Mouse (Mus musculus) kidney, adult 2 months (tissue): ENCODE results near the gene Sh3rf1.

ENCODE experiments used
- CTCF ChIP-seq: fragments of 200-500 bp; conservative IDR thresholded peaks from 2 replicates; pipeline ENCODE4 v1.5.1; 2011; ENCODE audit warnings: low read depth, mild to moderate bottlenecking, control low read depth, low read length, moderate library complexity, mixed read lengths; ENCODE audit not compliant: insufficient read depth, insufficient read length
- POLR2A ChIP-seq: fragments of 200-500 bp; IDR thresholded peaks from one replicate; pipeline ENCODE4 v1.6.1; 2011; ENCODE audit warnings: low read depth, low read length, control low read depth

GRCm38 (mm10) chr8:61387501-61387963 is 163.9 kb downstream of the Sh3rf1 start:
- TF ChIP-seq CTCF = no peak
- no peak for TF ChIP-seq POLR2A
